Mouse (Mus musculus) cerebellum, adult 11-12 months (tissue): ENCODE measurements at regions not wholly inside any gene's neighbourhood (a gene's known extent, or its start where the extent isn't known, plus 50 kb on each side); places are given as distances from the start of the nearest gene placed in this dataset.

Experiments used
- DNase-seq: peaks from one replicate; pipeline ENCODE4 v3.0.0; 2022

DNA sequence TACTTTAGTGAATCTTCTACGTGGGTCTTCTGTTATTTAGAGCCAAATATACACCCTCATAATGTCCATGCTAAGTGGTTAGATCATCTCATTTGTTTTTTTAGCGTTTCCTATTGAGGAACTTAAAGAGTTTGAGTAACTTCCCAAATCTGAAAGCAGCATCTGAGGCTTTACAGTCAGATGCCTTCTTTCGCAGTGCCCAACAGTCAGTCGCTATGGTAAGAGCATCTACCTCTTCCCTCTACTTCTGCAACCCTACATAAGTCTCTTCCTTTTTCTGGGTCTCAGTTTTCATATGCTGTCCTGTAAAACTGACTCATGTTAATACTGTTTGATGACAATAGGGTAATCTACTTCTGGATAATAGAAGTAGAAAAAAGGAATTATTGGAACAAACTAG lies 146.8 kb downstream of the Ktn1 start:
- no peak for DNase-seq

DNA sequence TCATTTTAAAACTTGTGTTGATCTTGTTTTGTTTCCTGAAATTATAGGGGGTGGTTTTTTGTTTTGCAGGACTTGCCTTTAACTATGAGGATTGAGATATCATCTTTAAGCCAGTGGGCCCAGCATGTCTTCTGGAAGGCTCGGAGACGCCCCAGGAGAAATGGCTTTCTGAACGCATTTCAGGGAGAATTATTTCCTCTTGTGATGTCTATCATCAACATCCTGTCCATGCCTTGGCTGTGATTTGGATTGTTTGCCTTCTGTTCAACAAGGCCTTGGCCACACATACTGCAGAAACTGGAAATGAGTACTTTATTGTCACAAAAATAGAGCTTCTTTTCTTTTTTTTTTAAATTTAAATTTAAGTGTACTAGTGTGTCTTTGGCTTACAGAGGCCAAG lies 150.0 kb downstream of the Ktn1 start:
- no peak for DNase-seq

DNA sequence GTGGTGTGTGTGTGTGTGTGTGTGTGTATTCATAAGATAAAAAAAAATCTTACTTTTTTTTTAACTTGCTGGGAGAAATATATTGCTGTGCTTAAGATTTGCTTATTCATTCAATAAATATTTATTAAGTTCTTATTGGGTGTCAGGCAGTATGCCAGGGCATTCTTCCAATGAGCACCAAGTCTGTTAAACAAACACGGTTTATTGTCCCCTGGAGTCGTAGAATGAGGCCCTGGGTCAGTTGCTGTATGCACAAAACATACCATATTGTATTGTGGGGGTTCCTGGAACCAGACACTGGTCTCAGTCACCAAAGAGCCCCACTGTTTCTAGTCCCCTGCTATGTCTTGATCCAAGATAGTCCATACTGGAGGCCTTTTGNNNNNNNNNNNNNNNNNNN lies 151.3 kb downstream of the Ktn1 start:
- no peak for DNase-seq

DNA sequence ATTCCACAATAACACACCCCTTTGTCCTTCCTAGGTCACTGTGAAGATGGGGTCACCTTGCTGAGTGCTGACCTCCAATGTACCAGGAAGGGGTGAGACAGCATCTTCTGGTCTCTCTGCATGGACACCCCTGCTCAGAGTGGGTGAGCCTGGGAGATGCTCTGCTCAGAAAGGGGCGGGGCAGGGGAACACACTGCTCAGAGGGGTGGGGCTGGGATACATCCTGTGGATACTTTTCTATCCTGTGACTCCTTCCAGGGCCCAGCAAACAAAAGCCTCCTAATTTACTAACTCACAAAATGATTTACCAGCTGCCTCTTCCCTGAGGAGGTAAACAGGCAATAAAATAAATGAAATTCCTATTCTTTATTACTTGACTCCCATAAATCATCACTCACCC lies 157.0 kb downstream of the Ktn1 start:
- no peak for DNase-seq

DNA sequence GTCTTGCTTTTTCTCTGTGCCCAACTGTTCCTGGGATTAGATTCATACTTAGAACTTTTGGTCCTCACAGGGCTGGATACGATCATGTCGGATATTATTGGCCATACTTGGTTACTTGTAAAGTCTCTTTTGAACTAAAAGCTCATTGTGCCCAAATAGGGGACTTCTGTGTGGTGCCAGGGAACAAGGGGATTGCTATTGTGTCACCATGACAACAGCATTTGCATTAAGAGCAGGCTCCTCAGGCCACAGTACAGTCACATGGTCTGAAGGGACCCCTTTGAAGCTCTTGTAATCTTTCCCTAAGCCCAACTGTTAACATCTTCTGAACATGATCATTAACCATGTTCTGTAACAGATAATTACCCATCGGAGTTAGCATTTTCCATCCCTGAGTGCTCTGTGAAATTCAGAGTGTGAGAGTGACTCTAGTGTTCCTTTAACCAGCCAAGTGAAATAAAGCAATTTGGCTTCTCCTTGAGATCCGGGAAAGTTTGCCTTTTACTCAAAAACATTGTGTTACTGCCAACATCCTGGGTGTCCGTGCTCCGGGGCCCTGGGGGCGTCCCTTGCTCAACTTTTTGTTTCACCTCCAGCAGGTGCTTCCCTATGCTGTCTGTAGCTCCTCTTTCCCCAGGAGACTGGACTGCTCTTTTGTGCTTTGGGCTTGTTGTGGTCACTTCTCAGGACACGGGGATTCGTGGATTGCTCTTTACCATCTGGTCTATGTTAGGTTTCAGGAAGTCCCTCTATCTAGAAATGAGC lies 157.7 kb downstream of the Ktn1 start:
- no peak for DNase-seq

DNA sequence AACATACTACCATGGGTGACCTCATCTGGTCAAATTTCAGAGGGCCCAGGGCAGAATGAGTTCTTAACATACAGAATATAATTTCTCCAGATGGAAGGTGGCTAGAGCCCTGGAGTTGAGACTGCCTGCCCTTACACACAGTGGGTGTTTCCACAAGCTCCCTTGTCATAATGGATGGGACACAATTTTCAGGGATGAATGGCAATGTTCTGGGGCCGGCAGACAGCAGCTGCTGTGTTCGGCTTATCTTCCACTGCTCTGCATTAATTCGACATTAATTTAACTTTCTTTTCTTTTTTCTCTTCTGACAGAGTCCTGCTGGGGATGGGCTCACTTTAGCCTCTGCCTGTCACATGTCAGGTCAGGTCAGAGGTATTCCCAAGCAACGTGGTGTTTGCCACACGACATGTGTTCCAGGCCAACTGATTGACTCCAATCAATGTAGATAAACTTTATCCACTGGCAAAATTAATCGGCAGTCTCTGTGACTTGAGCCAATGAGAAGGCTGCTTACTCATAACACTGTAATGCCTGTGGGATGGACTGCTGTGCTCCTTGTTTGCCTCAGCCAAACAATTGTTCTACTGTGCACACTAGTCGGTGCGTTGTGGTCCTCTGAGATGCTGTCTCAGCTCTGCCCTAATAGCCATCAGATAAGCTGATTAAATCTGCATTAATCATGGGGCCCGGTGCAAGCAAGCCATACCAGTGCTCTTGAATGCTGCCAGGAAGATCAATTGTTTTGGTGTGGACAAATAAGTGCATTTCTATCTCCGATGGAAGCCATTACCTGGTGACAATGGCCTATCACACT lies 160.1 kb downstream of the Ktn1 start:
- DNase-seq: no peak

DNA sequence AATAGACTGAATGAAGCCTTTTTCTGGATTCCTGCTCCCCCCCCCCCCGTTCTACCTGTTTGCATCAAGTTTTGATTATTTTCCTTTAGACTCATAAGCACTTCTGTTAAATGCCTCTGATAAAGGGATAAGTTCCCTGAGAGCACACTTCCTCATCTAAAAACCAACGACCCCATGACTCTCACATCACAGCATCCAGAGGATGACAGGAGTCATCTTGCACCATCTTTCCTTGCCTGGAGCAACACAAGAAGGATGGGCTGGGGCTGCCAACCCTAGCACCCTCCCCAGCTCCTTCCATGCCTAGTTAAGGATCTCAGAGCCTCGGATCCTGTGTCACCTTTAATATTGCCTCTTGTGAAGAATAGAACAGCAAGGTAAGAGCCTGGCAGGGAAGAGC lies 170.0 kb downstream of the Ktn1 start:
- no peak for DNase-seq

DNA sequence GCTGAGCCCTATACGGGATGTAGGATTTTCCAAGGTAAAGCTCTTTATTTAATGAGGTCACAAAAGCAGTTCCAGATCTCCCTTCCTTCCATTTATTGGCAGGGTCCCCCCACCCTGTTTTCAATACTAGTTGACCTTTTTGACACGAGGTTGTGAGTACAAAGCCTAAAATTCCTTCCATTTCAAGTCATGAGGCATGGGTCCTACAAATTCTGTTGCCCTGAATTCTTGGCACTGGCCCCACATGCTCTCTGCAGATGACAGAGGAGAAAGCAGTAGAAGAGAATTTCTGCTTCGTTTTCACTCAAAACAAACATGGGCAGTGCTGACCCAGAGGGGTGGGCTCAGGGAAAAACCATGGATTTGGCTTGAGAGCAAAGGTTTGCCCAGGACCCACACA lies 170.4 kb downstream of the Ktn1 start:
- DNase-seq: no peak

DNA sequence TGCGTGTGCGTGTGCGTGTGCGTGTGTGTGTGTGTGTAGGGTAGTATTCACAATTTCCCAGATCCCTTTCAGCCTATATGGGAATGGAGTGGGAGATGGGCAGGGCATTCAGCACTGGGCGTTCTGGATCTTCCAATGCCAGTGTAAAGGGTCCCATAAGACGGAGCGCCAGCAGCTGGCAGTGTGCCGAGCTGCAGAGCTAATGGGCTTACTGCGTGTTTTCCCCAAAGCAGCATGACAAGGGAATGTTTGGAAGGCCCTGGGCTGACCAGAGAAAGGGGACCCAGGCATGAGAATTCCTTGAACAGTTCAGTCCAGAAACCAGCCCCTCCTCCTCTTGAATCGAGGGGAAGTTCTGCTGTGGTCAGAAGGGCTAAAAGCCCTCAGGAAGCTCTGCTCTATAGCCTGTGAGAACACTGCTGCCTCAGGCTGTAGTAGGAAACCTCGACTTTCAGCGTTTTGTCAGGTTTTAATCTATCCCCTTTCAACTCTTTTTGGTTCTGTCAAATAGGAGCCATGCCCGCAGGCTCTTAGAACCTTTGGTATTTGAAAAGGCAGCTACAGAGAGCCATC lies 172.4 kb downstream of the Ktn1 start:
- no peak for DNase-seq

DNA sequence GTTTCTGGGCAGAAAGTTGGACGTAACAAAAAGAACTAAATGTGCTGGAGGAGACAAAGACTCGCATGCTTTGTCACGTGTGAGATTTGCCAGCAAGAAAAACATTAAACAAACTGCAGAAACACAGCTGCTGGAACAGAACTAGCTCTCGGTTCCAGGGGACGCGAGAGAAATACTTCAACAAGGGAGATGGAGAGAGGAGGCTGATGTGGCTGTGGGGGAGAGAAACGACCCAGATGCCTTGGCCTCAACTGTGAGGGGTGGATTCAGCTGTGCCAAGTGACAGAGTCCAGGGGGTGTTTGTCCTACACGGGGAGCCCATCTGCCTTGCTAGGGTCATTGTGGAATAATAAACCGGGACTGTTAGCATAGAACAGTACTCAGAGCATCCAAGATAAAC lies 174.9 kb downstream of the Ktn1 start:
- no peak for DNase-seq

DNA sequence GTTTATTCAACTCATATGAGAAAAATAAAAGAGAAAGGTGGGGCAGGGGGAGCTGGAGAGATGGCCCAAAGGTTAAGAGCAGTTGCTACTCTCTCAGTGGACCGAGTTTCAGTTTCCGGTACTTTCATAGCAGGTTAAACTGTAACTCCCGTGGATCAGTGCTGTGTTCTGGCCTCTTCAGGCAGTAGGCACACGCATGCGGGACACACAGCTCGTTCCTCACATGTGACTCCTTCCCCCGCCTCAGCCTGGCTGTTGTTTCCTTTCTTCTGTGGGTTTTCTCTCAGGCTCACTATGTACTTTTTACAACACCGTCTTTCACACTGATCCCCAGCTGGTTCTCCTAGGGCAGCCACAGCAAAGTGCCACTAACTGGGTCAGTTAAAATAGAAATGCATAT lies 175.4 kb downstream of the Ktn1 start:
- DNase-seq: no peak

DNA sequence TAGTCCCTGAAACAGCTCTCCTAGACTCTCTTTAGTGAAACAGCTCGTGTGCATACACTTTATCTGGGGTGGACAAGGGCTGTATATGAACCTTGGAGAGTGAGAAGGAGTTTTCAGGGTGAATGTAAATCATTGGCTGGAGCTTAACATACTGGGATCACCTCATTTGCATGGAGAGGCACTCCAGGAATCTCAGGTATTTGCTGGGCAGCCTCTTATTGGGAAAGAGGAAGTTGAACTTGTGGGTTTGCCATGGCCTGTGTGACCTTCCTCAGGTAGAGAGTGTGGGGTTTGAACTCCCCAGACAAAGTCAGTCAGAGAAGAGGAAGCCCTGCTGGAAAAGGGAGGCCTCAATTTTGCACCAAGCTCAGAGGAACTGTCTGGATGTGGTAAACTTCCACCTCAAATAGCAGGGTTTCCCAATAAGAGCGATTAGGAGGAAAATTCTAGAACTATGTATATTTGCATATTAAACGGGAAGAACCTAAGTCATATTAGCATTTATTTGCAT lies 177.3 kb downstream of the Ktn1 start:
- DNase-seq: no peak

DNA sequence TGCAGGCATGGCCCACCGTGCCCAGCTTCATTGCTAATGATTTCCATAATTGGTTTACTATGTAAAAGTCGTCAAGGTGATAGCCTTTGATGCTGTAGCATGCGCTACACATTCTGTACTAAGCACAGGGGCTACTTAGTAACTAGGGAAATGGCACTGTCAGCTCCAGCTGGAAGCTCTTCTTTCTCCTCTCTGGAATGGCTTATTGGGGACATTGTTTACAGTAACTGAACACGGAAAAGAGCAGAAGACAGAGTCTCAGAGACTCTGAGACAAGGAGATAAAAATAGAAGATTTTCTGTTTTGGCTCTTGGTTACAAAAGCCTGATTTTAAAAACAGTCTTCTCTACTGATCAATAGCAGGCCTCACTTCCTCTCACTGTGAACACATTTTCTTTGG lies 178.3 kb downstream of the Ktn1 start:
- no peak for DNase-seq

DNA sequence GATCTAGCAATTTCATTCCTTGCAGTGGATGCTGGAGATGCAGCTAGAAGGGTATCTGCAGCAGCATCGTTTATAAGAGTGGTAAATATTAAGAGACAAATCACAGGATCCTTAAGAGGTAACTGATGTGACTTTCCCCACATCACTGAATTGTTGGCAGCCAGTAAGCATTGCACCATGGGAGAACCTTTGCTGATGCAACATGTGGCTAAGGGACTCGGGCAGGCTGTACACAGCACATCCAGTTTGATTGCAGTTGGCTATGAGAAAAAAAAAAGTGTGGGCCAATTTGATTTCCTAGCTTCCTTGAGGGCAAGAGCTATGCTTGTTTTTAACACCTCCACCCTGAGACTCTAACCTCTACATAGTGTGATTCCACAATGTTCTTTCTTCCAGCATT lies 179.4 kb downstream of the Ktn1 start:
- no peak for DNase-seq

DNA sequence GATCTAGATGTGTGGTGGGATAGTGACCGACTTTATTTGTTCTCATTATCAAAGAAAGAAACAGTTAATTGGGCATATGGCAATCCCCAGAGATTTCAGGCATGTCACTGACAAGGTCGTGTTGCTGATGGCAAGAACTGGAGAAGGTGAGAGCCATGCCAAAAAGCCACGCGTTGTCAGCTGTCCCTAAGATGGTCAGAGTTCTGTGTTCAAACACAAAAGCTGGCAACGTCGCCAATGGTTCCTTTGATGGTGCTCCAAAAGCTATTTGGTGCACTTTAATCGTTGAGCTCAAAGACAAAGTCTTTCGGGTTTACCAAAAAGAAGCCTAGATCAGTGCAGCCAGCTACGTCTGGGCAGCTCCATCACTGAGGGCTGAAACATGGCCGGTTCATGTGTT lies 185.4 kb downstream of the Ktn1 start:
- DNase-seq: no peak

DNA sequence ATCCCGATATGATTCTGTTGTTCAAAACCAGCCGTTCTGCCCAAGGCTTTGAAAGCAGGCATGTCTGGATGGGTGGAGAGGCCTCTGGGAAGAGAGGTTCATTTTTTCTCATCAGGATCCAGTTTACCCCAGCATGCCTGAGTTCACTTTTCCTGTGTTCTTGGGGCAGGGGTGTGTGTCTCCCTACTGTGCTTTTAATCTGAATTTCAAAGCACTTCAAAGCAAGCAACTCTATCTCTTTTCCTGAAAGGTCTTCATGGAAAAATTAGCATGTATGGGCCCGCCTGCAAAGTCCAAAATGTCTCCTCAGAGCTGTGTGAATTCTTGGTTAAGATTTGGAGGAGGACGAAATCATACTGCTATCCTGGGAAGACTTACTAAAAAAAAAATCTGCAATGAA lies 187.2 kb downstream of the Ktn1 start:
- no peak for DNase-seq

DNA sequence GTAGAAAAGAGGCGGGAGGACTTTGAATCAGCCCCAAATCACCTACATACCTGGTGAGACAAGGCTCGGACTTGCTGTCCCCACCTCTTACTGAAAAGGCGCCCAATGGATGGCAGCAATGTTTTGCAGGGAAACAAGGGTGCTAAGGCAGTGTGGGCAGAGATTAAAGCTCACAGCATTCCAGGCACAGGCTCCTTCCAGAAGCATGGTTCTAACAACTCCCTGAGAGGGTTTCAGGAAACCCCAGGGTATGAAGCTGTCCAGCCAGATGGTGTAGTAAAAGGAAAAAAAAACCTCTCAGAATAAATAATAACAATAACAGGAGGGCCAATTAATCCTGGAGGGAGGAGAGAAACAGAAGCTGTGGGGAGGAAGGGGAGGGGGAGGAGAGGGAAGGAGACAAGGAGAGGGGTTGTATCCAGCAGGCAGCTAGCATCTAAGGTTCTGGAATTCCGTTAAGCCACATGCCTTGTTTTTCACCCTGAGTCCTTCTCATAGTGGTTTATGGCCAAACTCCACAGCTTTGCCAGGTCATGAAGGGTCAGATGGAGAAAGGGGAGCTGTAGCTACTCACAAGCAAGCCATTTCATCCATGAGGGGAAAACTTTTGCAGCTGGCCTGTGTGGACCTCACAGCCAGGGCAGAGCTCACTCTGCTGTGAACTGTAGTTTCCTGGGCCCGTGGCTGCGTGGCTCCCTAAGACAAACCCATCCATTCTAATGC lies 191.4 kb downstream of the Ktn1 start:
- no peak for DNase-seq

DNA sequence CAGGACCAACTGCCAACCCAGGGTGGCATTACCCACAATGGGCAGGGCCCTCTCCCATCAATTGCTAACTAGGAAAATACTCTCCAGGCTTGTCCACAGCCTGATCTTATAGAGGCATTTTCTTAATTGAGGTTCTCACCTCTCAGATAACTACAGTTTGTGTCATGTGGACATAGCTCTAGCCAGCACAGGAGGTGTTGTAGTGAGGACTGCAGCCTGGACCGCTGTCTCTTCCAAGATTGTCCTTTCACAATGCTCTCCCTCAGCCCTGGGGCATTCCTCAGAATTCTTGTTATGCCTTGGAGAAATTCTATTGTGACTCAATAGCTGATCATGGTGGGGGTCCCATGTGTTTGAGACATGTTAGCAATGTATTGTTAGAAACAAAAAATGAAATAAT lies 196.1 kb downstream of the Ktn1 start:
- DNase-seq: no peak

DNA sequence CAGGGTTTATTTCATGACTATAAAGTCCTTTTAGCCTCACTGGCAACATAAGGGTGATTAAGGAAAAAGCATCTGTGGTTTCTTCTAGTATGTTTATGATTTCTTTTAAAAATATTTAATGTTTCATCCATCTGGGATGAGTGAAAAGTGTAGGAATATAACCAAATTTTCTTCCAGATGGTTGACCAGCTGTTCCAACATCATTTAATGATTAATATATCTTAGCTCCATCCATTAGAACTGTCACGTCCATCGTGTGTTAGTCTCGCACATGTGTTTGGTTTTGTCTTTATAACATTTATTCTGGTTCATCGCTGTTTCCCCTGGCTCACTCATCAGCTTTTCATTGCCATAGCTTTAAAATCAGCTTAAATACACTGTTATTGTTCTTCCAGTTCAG lies 200.6 kb downstream of the Ktn1 start:
- DNase-seq: no peak

DNA sequence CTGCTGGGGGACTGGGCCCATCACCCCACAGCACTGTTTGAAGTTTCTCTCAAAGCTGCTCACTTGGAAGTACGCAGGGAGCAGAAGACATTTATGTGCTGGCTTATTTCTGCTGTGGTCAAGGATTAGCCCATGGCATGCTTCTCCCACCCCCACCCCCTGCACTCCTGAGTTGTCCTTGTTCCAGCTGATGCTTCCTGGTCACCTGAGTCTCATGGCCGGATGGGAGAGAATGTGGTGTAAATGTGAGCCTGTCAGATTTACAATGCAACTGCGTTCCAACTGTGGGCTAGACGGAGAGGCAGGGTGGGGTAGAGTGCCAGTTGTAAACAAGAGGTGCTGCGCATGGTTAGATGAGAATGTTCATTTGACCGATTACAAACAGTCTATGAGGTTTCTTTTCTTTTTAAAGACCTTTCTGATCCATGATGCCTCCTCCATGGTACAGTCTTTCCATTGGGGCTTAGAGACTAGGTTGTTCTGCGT lies 208.1 kb downstream of the Ktn1 start:
- DNase-seq: no peak

DNA sequence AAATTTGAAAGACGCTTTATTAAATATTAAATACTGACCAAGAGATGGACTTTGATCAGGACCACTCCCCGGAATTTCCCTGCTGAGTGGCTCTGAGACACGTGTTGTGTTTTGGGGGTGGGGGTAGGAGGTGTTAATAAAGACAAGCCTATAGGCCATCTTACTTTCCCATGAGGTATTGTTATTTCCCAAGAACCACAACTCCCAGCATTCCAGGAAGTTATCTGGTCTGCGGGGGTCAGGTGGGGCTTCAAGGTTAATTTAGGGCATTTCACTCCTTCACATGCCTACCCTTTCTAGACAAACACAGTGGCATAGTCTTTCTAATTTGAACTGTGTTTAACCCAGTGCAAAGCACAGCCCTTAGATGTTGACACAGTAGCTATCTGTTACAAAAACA lies 209.0 kb downstream of the Ktn1 start:
- DNase-seq: no peak

DNA sequence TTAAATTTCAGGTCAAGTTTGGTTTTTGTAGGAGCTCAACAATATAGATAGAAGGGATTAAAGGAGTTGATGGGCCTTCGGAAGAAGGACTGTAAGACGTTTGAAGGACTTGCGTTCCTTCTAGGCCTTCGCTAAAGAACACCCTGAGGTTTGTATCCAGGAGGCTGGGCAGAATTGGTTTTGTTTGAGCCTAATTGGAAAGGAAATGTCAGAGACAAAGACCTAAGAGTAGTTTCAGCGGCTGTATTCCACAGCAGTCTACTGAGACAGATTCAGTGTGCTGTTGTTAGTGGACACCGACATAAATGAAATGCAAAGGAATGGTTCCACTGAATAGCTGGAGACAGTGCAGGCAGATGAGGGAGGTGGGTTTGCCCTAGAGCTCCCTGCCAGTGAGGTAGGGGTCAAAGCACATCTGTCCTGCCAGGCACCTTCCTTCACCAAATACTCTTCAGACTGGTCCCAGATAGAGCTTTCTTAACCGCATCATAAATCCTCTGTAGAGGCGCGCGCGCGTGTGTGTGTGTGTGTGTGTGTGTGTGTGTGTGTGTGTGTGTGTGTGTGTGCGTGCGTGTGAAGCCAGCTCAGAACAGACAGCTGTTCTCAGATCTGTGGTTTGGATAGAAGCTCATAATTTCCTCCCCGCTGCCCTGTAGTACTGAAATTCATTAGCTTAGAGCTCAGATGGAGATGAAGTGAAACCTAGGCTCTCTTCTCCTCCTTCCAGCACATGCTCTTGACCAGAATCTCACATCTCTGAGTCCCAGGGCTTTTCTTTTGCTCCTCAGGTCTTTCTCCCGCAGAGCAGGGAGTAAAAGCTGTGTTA lies 209.7 kb downstream of the Ktn1 start:
- no peak for DNase-seq
